Mouse (Mus musculus): ENCODE measurements at regions not wholly inside any gene's neighbourhood (a gene's known extent, or its start where the extent isn't known, plus 50 kb on each side); places are given as distances from the start of the nearest gene placed in this dataset.

DNA sequence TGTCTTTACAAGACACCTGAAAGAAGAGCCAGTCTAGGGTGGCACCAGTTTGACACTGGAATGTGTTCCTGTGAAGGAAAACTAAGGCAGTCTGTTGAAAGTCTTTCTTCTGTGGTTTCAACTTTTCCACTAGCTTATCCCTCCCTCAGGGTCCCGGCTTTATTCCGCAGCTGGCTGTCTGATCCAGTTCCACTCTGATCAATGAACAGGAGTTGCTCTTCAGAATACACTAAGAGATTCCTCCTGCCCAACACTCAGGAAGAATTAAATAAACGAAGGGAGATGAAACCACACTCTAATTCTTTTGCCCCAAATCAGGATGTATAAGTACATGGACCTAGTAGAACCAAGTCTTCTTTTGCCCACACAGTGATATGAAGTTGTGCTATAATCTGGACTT, 217.2 kb upstream of the Slc7a11 start:
- no peak for ATAC-seq
- H3K4me2 ChIP-seq (ENCODE audit: low read depth, low read length) = no peak overlapping the region
- DNase-seq = no peak
- H3K27me3 ChIP-seq (ENCODE audit: insufficient read depth, low read length) = no peaks in the 10 kb centered on the region
- TF ChIP-seq EP300 (IDR thresholded peaks at IDR 0.05; ENCODE audit: low read depth) = no peak
- no peak for TF ChIP-seq CTCF (IDR thresholded peaks at IDR 0.05; ENCODE audit: low read depth)
- no peak overlapping the region for H3K27ac ChIP-seq (ENCODE audit: low read depth)
- no peaks in the 10 kb centered on the region for H3K36me3 ChIP-seq (replicated peaks; ENCODE audit: insufficient read depth, low read length)
- no peak overlapping the region for H3K4me3 ChIP-seq (ENCODE audit: low read depth, low read length)
- no peak overlapping the region for H3K9ac ChIP-seq (replicated peaks)
- WGBS (ENCODE audit: insufficient replicate concordance) = 68% methylated on average over 3 of the region's 3 CpGs
- H3K4me1 ChIP-seq (ENCODE audit: insufficient read depth) = no peaks in the 10 kb centered on the region
- no peaks in the 10 kb centered on the region for H3K9me3 ChIP-seq (ENCODE audit: low read length)

DNA sequence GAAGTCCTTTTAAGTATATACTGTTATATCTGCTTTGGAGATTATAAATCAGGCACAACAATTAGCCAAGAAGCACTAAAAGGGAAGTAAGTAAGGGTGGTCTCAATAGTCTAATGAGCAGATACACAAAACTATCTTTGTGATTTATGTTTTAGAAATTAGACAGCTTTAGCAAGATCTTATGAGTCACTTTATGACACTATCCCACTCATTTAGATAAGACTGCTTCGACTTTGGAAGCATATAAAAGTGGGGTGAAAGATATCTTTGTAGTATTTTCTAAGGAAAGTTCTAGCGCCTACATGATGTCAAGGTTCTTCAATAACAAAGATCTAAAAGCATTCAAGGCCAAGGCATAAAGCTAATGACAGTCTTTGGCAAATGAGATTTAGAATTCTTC, 214.5 kb upstream of the Slc7a11 start:
- ATAC-seq (no peak), DNase-seq (no peak)
- 61% methylated on average over 2 of the region's 2 CpGs for WGBS (ENCODE audit: insufficient replicate concordance)
- Histone ChIP-seq H3K9ac (replicated peaks) (no peak overlapping the region), H3K36me3 (replicated peaks; ENCODE audit: insufficient read depth, low read length) (no peaks in the 10 kb centered on the region), H3K4me2 (ENCODE audit: low read depth, low read length) (no peak overlapping the region), H3K9me3 (ENCODE audit: low read length) (no peaks in the 10 kb centered on the region), H3K27me3 (ENCODE audit: insufficient read depth, low read length) (no peaks in the 10 kb centered on the region), H3K27ac (ENCODE audit: low read depth) (no peak overlapping the region), H3K4me3 (ENCODE audit: low read depth, low read length) (no peak overlapping the region), H3K4me1 (ENCODE audit: insufficient read depth) (no peaks in the 10 kb centered on the region)
- TF ChIP-seq CTCF (IDR thresholded peaks at IDR 0.05; ENCODE audit: low read depth) (no peak), EP300 (IDR thresholded peaks at IDR 0.05; ENCODE audit: low read depth) (no peak)

DNA sequence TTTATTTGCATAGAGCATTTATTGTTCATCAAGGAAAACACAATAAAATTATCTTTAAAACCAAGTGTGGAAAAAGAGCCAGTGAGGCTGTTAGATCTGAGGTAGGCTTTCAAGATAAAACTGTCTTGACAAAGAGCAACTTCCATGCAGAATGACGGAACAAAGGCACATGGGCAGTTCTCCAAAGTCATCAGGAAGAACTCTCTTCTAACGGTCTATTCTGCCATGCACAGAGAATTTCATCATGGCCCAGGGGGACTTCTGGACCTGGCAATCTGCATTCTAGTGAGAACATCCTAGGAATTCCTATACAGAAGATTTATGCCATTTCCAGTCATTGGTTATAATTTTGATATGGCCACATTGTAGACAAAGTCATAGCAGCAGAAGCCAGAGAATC, 211.0 kb upstream of the Slc7a11 start:
- Histone ChIP-seq H3K4me1 (ENCODE audit: insufficient read depth) (no peaks in the 10 kb centered on the region), H3K27ac (ENCODE audit: low read depth) (no peak overlapping the region), H3K27me3 (ENCODE audit: insufficient read depth, low read length) (no peaks in the 10 kb centered on the region), H3K36me3 (replicated peaks; ENCODE audit: insufficient read depth, low read length) (no peaks in the 10 kb centered on the region), H3K4me2 (ENCODE audit: low read depth, low read length) (no peak overlapping the region), H3K9ac (replicated peaks) (no peak overlapping the region), H3K9me3 (ENCODE audit: low read length) (no peaks in the 10 kb centered on the region), H3K4me3 (ENCODE audit: low read depth, low read length) (no peak overlapping the region)
- 81% methylated on average over 2 of the region's 2 CpGs for WGBS (ENCODE audit: insufficient replicate concordance)
- TF ChIP-seq CTCF (IDR thresholded peaks at IDR 0.05; ENCODE audit: low read depth) = no peak
- no peak for TF ChIP-seq EP300 (IDR thresholded peaks at IDR 0.05; ENCODE audit: low read depth)
- DNase-seq = no peak
- no peak for ATAC-seq

DNA sequence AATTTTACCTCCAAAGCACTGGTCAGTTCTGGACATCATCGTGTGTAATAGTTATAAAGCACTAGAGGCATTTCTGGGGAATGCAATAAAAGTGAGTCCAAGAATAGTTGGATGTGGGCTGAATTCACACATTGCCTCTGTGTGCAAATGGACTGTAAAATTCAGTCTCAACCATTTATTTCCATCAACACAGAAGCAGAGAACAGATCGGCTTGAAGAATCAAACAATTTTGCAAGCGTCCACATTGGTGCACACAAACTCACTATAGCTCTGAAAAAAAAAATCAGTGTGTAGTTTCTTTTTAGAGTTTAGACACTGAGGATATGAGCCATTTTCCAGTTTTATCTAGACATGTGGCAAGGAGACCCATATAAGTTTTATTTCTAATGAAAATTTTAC, 208.9 kb upstream of the Slc7a11 start:
- no peak for TF ChIP-seq CTCF (IDR thresholded peaks at IDR 0.05; ENCODE audit: low read depth)
- no peak for TF ChIP-seq EP300 (IDR thresholded peaks at IDR 0.05; ENCODE audit: low read depth)
- H3K36me3 ChIP-seq (replicated peaks; ENCODE audit: insufficient read depth, low read length) = no peaks in the 10 kb centered on the region
- H3K4me3 ChIP-seq (ENCODE audit: low read depth, low read length) = no peak overlapping the region
- WGBS (ENCODE audit: insufficient replicate concordance) = 79% methylated on average over 3 of the region's 3 CpGs
- H3K4me1 ChIP-seq (ENCODE audit: insufficient read depth) = no peaks in the 10 kb centered on the region
- no peak overlapping the region for H3K4me2 ChIP-seq (ENCODE audit: low read depth, low read length)
- H3K9ac ChIP-seq (replicated peaks) = no peak overlapping the region
- no peaks in the 10 kb centered on the region for H3K27me3 ChIP-seq (ENCODE audit: insufficient read depth, low read length)
- DNase-seq (no peak), ATAC-seq (no peak)
- H3K27ac ChIP-seq (ENCODE audit: low read depth) = no peak overlapping the region
- no peaks in the 10 kb centered on the region for H3K9me3 ChIP-seq (ENCODE audit: low read length)

DNA sequence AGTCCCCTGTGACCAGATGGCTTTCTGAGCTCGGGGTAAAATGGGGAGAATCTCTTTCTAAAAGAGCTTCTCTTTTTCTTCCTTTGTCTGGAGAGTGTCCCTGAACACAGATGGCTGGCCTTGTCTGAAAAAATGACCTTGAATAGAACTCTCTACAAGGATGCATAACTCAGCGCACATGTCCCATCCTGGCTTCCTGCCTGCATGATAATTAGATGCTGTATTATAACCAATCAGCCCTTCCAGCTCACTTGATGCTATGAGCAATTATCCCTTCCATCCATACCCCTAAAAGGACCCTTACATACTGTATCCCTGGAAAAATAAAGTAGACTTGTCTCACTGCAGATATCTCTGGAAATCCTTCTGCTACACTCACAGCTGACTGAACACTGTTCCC, 199.7 kb upstream of the Slc7a11 start:
- TF ChIP-seq EP300 (IDR thresholded peaks at IDR 0.05; ENCODE audit: low read depth) = no peak
- Histone ChIP-seq H3K9ac (replicated peaks) (no peak overlapping the region), H3K9me3 (ENCODE audit: low read length) (no peaks in the 10 kb centered on the region), H3K27ac (ENCODE audit: low read depth) (no peak overlapping the region), H3K4me1 (ENCODE audit: insufficient read depth) (no peaks in the 10 kb centered on the region), H3K4me3 (ENCODE audit: low read depth, low read length) (no peak overlapping the region), H3K36me3 (replicated peaks; ENCODE audit: insufficient read depth, low read length) (no peaks in the 10 kb centered on the region), H3K4me2 (ENCODE audit: low read depth, low read length) (no peak overlapping the region), H3K27me3 (ENCODE audit: insufficient read depth, low read length) (no peaks in the 10 kb centered on the region)
- no peak for ATAC-seq
- 59% methylated on average over 2 of the region's 2 CpGs for WGBS (ENCODE audit: insufficient replicate concordance)
- DNase-seq = no peak

DNA sequence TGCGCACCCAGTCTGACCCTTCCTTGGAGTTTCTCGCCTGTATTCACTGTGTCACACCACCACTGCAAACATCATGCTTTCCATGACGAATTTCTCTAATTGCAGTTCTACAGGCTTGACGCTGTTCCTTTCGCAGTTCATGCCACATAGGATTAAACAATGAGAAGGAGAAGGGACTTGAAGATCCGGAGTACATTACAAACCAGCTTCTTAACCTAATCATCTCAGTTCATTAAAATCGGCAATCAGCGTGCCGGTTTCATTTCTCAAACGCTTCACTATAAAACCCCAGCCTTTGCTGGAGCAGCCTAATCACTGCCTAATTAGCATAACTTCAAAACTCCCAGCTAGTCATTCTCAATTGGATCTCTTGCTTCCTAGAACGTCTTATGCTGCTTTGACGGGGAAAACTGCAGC, 196.5 kb upstream of the Slc7a11 start:
- no peak for DNase-seq
- Histone ChIP-seq H3K9ac (replicated peaks) (no peak overlapping the region), H3K36me3 (replicated peaks; ENCODE audit: insufficient read depth, low read length) (no peaks in the 10 kb centered on the region), H3K4me2 (ENCODE audit: low read depth, low read length) (no peak overlapping the region), H3K27me3 (ENCODE audit: insufficient read depth, low read length) (no peaks in the 10 kb centered on the region), H3K27ac (ENCODE audit: low read depth) (no peak overlapping the region), H3K4me3 (ENCODE audit: low read depth, low read length) (no peak overlapping the region), H3K4me1 (ENCODE audit: insufficient read depth) (no peaks in the 10 kb centered on the region), H3K9me3 (ENCODE audit: low read length) (no peaks in the 10 kb centered on the region)
- TF ChIP-seq EP300 (IDR thresholded peaks at IDR 0.05; ENCODE audit: low read depth) (no peak), CTCF (IDR thresholded peaks at IDR 0.05; ENCODE audit: low read depth) (no peak)
- ATAC-seq = no peak
- WGBS (ENCODE audit: insufficient replicate concordance) = 86% methylated on average over 12 of the region's 12 CpGs

DNA sequence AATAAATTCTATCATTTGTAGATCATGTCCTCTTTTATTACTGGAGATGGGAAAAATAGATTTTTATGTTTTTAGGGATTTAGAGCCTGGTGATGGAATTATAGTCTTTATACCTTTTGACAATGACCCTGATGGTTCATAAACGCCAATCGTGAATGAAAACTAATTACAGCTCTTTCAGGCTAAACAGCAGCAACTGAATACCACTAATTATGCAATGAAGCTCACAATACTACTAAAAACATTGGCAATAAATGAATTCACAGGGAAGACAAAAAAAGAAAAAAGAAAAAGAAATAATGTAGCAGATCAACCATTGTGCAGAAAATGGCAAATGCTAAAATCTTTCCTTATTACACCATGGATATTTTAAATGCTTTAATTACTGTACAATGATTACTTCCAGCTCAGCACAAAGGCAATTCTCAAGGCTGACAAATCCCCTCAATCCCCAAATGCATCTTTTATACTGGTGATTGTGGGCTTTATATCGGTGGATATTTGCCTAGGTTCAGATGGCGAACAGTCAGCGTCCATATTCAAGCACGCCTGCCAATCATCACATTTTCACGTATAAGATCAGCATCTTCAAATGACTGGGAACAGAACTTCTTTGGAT, 191.2 kb upstream of the Slc7a11 start:
- no peak overlapping the region for H3K4me2 ChIP-seq (ENCODE audit: low read depth, low read length)
- no peaks in the 10 kb centered on the region for H3K36me3 ChIP-seq (replicated peaks; ENCODE audit: insufficient read depth, low read length)
- H3K9ac ChIP-seq (replicated peaks) = no peak overlapping the region
- no peaks in the 10 kb centered on the region for H3K4me1 ChIP-seq (ENCODE audit: insufficient read depth)
- ATAC-seq = no peak
- DNase-seq = no peak
- H3K9me3 ChIP-seq (ENCODE audit: low read length) = no peaks in the 10 kb centered on the region
- no peak for TF ChIP-seq CTCF (IDR thresholded peaks at IDR 0.05; ENCODE audit: low read depth)
- TF ChIP-seq EP300 (IDR thresholded peaks at IDR 0.05; ENCODE audit: low read depth) = no peak
- no peak overlapping the region for H3K4me3 ChIP-seq (ENCODE audit: low read depth, low read length)
- WGBS (ENCODE audit: insufficient replicate concordance) = 86% methylated on average over 7 of the region's 7 CpGs
- H3K27ac ChIP-seq (ENCODE audit: low read depth) = no peak overlapping the region
- H3K27me3 ChIP-seq (ENCODE audit: insufficient read depth, low read length) = no peaks in the 10 kb centered on the region
